Mouse (Mus musculus) adrenal gland (tissue): ENCODE measurements around the gene Pabpn1l.

Source experiments
- intact Hi-C: fragments of 180-260 bp; cut with DNase I; formaldehyde crosslinking; loops from one replicate; pipeline ENCODE4 v1.15.1; 2025

Gene Pabpn1l

GRCm38 (mm10) chr8:122618660-122619378 lies 3.7 kb downstream of the Pabpn1l start:
- intact Hi-C loops = loop anchor here (1.0 to 10.0 kb wide), 2 partner anchors 211 to 596 kb away; partner anchors contain the start of genes Chmp1a and Spata33

- intact Hi-C loops = loop anchor here (1.0 to 10.0 kb wide), 2 partner anchors 212 to 597 kb away; partner anchors contain the start of genes Chmp1a and Spata33
Observed at GRCm38 (mm10) chr8:122617947-122618546, 4.5 kb downstream of the Pabpn1l start.

- intact Hi-C loops = loop anchor here (10.0 kb wide), 1 partner anchor 598 kb away; the partner anchor contains the start of genes Chmp1a and Spata33
Observed at GRCm38 (mm10) chr8:122616181-122616905, 6.2 kb downstream of the Pabpn1l start.

GRCm38 (mm10) chr8:122611295-122612133 lies 11.0 kb downstream of the Pabpn1l start, which contains the start of the genes Galns and Trappc2l:
Gene Galns (minus strand): TSS chr8:122611463.
Gene Trappc2l (plus strand): TSS chr8:122611640.
- intact Hi-C loops = loop anchor here (5.0 to 10.0 kb wide), 3 partner anchors 44 to 603 kb away; partner anchors contain the start of genes Cdt1, Chmp1a and Spata33

- intact Hi-C loops = loop anchor here (5.0 to 10.0 kb wide), 3 partner anchors 43 to 604 kb away; partner anchors contain the start of genes Cdt1, Chmp1a and Spata33
Observed at GRCm38 (mm10) chr8:122610612-122611277, 11.8 kb downstream of the Pabpn1l start.

GRCm38 (mm10) chr8:122610209-122610608 lies 12.3 kb downstream of the Pabpn1l start:
- intact Hi-C loops = loop anchor here (5.0 to 10.0 kb wide), 3 partner anchors 43 to 605 kb away; partner anchors contain the start of genes Cdt1, Chmp1a and Spata33

- intact Hi-C loops = no loop called here
Observed at GRCm38 (mm10) chr8:122606810-122607209, 15.7 kb downstream of the Pabpn1l start.

GRCm38 (mm10) chr8:122605367-122605766 lies 17.2 kb downstream of the Pabpn1l start:
- intact Hi-C loops = no loop called here

- intact Hi-C loops = no loop called here
Observed at GRCm38 (mm10) chr8:122604640-122605039, 17.9 kb downstream of the Pabpn1l start.

- intact Hi-C loops = no loop called here
Observed at GRCm38 (mm10) chr8:122600666-122601065, 21.9 kb downstream of the Pabpn1l start.

GRCm38 (mm10) chr8:122596031-122596430 lies 26.5 kb downstream of the Pabpn1l start:
- intact Hi-C loops = no loop called here

GRCm38 (mm10) chr8:122593783-122594507 lies 28.6 kb downstream of the Pabpn1l start:
- intact Hi-C loops = no loop called here

GRCm38 (mm10) chr8:122593240-122593639 lies 29.3 kb downstream of the Pabpn1l start:
- intact Hi-C loops = no loop called here

GRCm38 (mm10) chr8:122586749-122587148 lies 35.8 kb downstream of the Pabpn1l start:
- intact Hi-C loops = no loop called here

- intact Hi-C loops = no loop called here
Observed at GRCm38 (mm10) chr8:122586171-122586570, 36.4 kb downstream of the Pabpn1l start.

GRCm38 (mm10) chr8:122585411-122585891 lies 37.1 kb downstream of the Pabpn1l start:
- intact Hi-C loops = no loop called here

- intact Hi-C loops = no loop called here
Observed at GRCm38 (mm10) chr8:122584981-122585380, 37.6 kb downstream of the Pabpn1l start.

- intact Hi-C loops = no loop called here
Observed at GRCm38 (mm10) chr8:122580926-122581325, 41.6 kb downstream of the Pabpn1l start.

- intact Hi-C loops = no loop called here
Observed at GRCm38 (mm10) chr8:122579196-122579595, 43.3 kb downstream of the Pabpn1l start.
